Mouse (Mus musculus) left cerebral cortex, adult 8-10 months (tissue): ENCODE measurements around the gene Igf2bp3. TPM values are rescaled to one million over a fixed set of nuclear protein-coding genes. Genes with fewer than 3 reads are reported as not detected.

ENCODE experiments used
- DNase-seq, 2 experiments: peaks; one replicate each; pipeline ENCODE4 v3.0.0; 2022; ENCODE audit warnings: low spot score in 2 of 2
- total RNA-seq, 4 experiments: library from RNA; stranded (reverse); gene quantifications; 2 replicates each; pipeline ENCODE4 v1.2.4; 2022

Gene Igf2bp3
- total RNA-seq, 4 experiments from 2014 or later = not detected

DNA sequence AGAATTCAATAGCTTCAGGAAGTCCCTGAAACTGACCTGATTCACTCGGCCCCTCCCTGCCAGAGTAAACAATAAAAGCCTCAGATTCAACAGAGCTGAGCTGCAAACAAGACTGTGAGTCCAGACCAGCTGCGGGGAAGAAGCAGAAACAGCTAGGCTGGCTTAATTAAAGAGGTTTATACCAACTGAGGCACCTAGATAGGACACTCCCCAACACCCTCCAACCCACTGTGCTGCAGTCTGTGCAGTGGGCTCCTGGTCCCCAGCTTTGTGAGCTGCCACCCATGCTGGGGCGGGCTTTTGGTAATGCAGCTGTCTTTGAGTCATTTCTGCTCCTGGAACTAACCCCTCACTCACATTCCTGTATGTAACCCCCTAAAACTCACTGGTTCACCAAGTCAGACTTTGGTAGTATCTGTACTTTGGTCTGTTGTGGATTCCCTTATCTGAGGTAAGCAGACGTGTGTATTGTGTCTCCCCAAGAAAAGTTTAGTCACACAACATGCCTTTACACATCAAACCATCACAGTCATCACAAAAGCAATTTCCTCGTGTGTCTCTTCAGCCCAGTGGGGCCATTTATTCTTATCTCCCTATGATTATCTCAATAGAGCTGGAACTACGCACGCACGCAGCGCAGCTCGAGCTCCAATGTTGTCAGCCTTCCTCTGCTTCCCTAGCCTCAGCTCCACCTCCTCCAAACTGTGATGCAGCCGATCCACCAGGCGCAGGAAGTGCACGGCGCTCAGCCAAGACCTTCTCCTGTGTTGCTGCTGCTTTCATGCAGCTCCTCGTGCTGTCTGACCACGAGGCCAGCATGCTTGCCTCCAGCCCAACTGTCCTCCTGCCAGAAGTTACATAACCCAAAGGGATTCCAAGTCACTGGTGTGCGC, 76.4 kb downstream of the Igf2bp3 start:
- no peak for DNase-seq

- no peak for DNase-seq
Observed at GRCm38 (mm10) chr6:49136739-49137138, 78.0 kb downstream of the Igf2bp3 start.

- no peak for DNase-seq
Observed at GRCm38 (mm10) chr6:49132352-49133090, 82.2 kb downstream of the Igf2bp3 start.

GRCm38 (mm10) chr6:49131855-49132254, 82.9 kb downstream of the Igf2bp3 start:
- no peak for DNase-seq

DNA sequence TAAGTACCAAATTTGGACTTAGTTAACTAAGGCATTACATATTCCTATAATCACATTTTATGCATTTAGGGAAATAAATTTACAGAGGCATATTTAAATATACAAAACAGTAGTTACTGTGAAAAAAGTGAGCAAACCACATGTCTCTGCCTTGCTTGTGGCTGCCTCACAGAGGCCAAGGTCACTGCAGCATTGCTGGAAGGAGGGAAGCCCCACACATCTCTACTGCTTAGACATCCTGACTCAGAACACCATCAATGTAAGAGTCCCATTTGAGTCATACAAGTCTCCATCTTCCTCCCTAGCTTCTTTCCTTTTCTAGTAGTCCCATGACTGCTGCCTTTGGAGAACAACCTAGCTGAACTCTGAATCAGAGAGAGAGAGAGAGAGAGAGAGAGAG, 84.4 kb downstream of the Igf2bp3 start:
- no peak for DNase-seq

GRCm38 (mm10) chr6:49120370-49120769, 94.4 kb downstream of the Igf2bp3 start:
- DNase-seq = no peak

DNA sequence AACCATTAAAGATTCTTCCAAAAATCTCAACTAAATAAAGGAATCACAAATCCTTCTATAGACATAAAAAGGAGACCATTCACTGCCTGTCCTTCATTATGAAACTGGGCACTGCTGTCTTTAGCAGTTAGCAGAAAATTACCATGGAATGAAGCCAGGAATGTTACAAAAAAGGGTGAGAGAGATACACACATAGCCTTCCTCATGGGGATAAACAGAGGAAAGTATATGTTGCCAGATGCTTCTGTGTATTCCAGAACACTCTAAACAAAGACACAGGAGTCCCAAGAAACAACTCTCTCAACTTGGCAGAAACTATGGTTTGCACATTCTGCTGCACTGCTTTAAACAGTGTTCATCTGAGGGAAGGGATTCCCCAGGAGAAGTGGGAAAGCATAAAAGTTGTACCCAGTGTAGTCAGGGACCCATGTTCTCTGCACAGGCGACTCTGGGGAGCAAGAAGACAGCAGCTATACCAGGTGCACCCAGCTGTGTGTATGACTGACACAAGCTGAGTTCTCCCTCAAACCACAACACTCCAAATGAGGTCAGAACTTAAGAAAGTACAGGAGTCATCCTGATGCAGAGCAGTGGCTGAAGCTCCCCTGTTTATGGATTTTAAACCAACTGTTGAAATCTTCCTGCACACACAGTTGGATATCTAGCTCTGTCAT, 95.2 kb downstream of the Igf2bp3 start:
- DNase-seq = no peak

GRCm38 (mm10) chr6:49118446-49118845, 96.3 kb downstream of the Igf2bp3 start:
- DNase-seq = no peak

GRCm38 (mm10) chr6:49116241-49116640, 98.5 kb downstream of the Igf2bp3 start:
- no peak for DNase-seq

GRCm38 (mm10) chr6:49115550-49115949, 99.2 kb downstream of the Igf2bp3 start:
- no peak for DNase-seq

GRCm38 (mm10) chr6:49114457-49114856, 100.3 kb downstream of the Igf2bp3 start:
- DNase-seq = no peak

DNA sequence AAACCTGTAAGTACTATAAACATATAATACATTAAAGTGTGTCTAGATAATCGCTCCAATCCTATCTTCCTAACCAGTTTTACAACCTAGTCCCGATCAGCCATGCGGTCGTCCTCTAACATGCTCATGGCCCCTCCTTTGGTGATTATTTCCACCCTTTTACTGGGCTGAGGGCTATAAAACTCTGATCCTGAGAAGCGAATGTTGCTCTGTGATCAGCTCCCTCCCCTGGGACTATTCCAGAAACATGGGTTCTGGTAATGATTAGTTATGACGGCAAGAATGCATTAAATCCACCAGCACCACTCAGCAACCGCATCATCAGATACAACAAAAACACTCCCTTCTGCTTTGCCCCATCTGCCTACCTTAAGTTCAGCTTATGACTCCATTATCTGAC, 100.9 kb downstream of the Igf2bp3 start:
- no peak for DNase-seq

DNA sequence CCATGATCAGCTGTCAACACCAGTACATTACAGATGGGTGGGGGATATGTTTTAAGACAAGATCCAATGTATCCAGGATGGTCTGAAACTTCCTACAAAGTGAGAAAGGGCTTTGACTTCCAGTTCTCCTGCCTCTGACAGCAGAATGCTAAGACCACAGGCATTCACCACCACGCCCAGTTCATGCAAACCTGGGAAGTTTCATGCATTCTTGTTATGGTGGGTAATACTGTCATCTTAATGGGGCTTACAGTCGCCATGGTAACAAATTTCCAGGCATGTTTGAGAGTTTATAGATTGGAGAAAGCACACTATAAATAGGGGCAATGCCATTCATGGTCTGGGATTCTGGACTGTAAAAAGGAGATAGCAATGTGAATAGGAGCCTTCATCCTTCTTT, 105.6 kb downstream of the Igf2bp3 start:
- no peak for DNase-seq

DNA sequence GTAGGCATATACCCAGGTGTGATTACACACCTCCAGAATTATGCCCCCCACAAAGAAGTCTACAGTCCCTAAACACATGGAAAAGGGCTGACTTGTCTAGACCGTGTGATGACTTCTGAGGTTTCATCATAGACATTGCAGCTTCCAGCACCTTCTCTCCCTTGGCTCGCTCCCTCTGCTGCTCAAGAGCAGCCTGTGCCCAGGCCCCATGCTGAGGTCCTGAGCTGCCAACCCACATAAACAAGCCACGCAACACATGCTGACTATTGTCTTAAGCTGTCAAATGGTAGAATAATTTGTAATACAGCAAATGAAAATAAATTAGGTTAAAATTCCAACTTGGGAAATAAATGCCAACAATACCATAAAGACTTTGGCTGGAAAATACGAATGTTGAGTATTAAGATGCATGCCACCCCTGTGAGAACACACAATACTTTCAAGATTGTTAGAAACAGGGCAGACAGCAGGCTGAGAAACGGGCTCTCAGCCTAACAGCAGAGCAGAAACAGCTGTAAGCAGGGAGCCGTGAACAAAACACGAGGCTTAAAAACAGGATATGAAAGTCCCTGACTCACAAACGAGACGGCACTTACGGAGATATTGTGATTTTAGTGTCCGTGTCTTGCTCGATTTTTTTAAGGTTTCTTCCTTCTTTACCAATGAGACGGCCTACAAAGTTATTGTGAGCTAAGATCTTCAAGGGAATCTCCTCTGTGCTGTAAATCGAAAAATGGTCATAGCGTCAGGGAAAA, 107.8 kb downstream of the Igf2bp3 start:
- DNase-seq = no peak

- no peak for DNase-seq
Observed at GRCm38 (mm10) chr6:49099086-49099485, 115.7 kb downstream of the Igf2bp3 start.

DNA sequence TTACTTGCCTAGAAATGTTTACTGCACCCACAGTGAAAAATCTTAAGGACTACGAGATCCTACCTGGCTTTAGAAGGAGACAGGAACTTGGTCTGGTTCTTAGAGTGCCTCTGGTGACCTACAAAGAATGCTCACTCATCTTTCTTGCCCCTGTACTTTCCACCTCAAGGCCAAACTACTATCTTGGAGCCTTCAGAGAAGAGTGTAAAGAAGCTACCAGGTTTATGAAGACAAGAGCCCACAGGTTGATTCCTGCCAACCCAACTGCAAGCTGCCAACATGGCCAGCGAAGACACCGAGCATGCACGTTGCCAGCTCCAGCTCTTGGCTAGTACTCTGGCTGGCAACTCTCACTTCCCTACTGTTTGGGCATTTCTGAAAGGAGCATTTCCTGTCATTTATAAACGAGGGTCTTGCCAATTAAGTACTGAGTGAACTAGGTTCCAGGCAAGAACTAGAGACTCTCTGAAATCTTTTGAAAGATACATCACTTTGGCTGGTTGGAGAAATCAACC, 117.1 kb downstream of the Igf2bp3 start:
- DNase-seq = no peak

GRCm38 (mm10) chr6:49096933-49097461, 117.8 kb downstream of the Igf2bp3 start:
- DNase-seq = peak; percentile 28 to 72

GRCm38 (mm10) chr6:49096421-49096820, 118.3 kb downstream of the Igf2bp3 start:
- peak in 1 of 2 experiments; percentile 29 for DNase-seq

DNA sequence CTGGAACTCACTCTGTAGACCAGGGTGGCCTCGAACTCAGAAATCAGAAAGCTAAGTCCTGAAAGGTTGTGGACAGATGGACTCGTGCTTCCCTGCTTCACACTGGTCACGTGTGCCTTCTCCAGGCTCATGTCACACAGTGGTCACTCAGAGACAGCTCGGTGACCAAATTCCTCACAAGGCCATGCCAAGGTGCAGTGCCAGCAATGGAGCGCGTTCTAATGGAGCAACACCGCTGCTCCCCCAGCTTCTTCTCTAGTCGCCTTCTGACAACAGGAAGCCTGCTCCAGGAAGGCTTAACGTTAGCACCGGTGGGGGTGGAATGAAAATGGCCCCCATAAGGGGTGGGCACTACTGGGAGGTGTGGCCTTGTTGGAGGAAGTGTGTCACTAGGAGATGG, 119.8 kb downstream of the Igf2bp3 start:
- no peak for DNase-seq

- no peak for DNase-seq
Observed at GRCm38 (mm10) chr6:49083008-49083407, 131.7 kb downstream of the Igf2bp3 start.

GRCm38 (mm10) chr6:49079313-49079712, 135.4 kb downstream of the Igf2bp3 start:
- no peak for DNase-seq
